Mouse (Mus musculus): ENCODE results near the gene Ctcf. TPM values are rescaled to one million over a fixed set of nuclear protein-coding genes. Genes with fewer than 3 reads are reported as not detected.

The Ctcf gene
- polyA plus RNA-seq, 1 experiment from 2014 or later: 117 TPM

GRCm38 (mm10) chr8:105687512-105687911 is 51.1 kb downstream of the Ctcf start:
- Histone ChIP-seq H3K27me3 (ENCODE audit: insufficient read depth, low read length) (no peaks in the 10 kb centered on the region), H3K27ac (ENCODE audit: low read length) (no peak overlapping the region), H3K9me3 (ENCODE audit: low read length) (no peaks in the 10 kb centered on the region), H3K4me3 (ENCODE audit: low read length) (no peak overlapping the region), H3K9ac (replicated peaks; ENCODE audit: low read length) (no peak overlapping the region), H3K4me2 (replicated peaks; ENCODE audit: low read depth, low read length) (no peak overlapping the region), H3K36me3 (ENCODE audit: insufficient read depth, low read length) (peaks cover 18% of the 10 kb centered on the region), H3K4me1 (ENCODE audit: insufficient read depth, low read length) (peaks cover 10% of the 10 kb centered on the region; the same call in 1 of the 2 replicates)
- 69% methylated on average over 8 of the region's 8 CpGs for WGBS
- no peak for ATAC-seq (ENCODE audit: low FRiP score, low TSS enrichment)

GRCm38 (mm10) chr8:105688242-105688752 is 51.9 kb downstream of the Ctcf start:
- Histone ChIP-seq H3K36me3 (ENCODE audit: insufficient read depth, low read length) (peaks cover 16% of the 10 kb centered on the region; the same call in 1 of the 2 replicates), H3K9me3 (ENCODE audit: low read length) (no peaks in the 10 kb centered on the region), H3K27ac (ENCODE audit: low read length) (no peak overlapping the region), H3K4me1 (ENCODE audit: insufficient read depth, low read length) (peaks cover 10% of the 10 kb centered on the region; the same call in 1 of the 2 replicates), H3K4me2 (replicated peaks; ENCODE audit: low read depth, low read length) (no peak overlapping the region), H3K4me3 (ENCODE audit: low read length) (no peak overlapping the region), H3K9ac (replicated peaks; ENCODE audit: low read length) (no peak overlapping the region), H3K27me3 (ENCODE audit: insufficient read depth, low read length) (no peaks in the 10 kb centered on the region)
- 73% methylated on average over 14 of the region's 14 CpGs for WGBS
- no peak for ATAC-seq (ENCODE audit: low FRiP score, low TSS enrichment)

- Histone ChIP-seq H3K27ac (ENCODE audit: low read length) (no peak overlapping the region), H3K4me2 (replicated peaks; ENCODE audit: low read depth, low read length) (no peak overlapping the region), H3K4me1 (ENCODE audit: insufficient read depth, low read length) (peaks cover 19% of the 10 kb centered on the region), H3K36me3 (ENCODE audit: insufficient read depth, low read length) (peaks cover 5% of the 10 kb centered on the region; the same call in 1 of the 2 replicates), H3K9ac (replicated peaks; ENCODE audit: low read length) (no peak overlapping the region), H3K4me3 (ENCODE audit: low read length) (no peak overlapping the region), H3K27me3 (ENCODE audit: insufficient read depth, low read length) (no peaks in the 10 kb centered on the region), H3K9me3 (ENCODE audit: low read length) (no peaks in the 10 kb centered on the region)
- WGBS: 62% methylated on average over 35 of the region's 35 CpGs
- no peak for ATAC-seq (ENCODE audit: low FRiP score, low TSS enrichment)
These were observed 53.1 kb downstream of the Ctcf start for GRCm38 (mm10) chr8:105689256-105689982.

- peaks cover 21% of the 10 kb centered on the region for H3K4me1 ChIP-seq (ENCODE audit: insufficient read depth, low read length)
- no peak for ATAC-seq (ENCODE audit: low FRiP score, low TSS enrichment)
- no peak overlapping the region for H3K4me2 ChIP-seq (replicated peaks; ENCODE audit: low read depth, low read length)
- no peak overlapping the region for H3K4me3 ChIP-seq (ENCODE audit: low read length)
- no peak overlapping the region for H3K9ac ChIP-seq (replicated peaks; ENCODE audit: low read length)
- H3K27me3 ChIP-seq (ENCODE audit: insufficient read depth, low read length): no peaks in the 10 kb centered on the region
- H3K36me3 ChIP-seq (ENCODE audit: insufficient read depth, low read length): peaks cover 4% of the 10 kb centered on the region; the same call in 1 of the 2 replicates
- H3K9me3 ChIP-seq (ENCODE audit: low read length): no peaks in the 10 kb centered on the region
- H3K27ac ChIP-seq (ENCODE audit: low read length): no peak overlapping the region
- 93% methylated on average over 9 of the region's 9 CpGs for WGBS
These were observed 53.6 kb downstream of the Ctcf start for GRCm38 (mm10) chr8:105689983-105690360.

GRCm38 (mm10) chr8:105690978-105691377 is 54.6 kb downstream of the Ctcf start:
- Histone ChIP-seq H3K36me3 (ENCODE audit: insufficient read depth, low read length) (peaks cover 4% of the 10 kb centered on the region; the same call in 1 of the 2 replicates), H3K4me1 (ENCODE audit: insufficient read depth, low read length) (peaks cover 12% of the 10 kb centered on the region), H3K27ac (ENCODE audit: low read length) (no peak overlapping the region), H3K4me2 (replicated peaks; ENCODE audit: low read depth, low read length) (no peak overlapping the region), H3K9ac (replicated peaks; ENCODE audit: low read length) (no peak overlapping the region), H3K4me3 (ENCODE audit: low read length) (no peak overlapping the region), H3K9me3 (ENCODE audit: low read length) (no peaks in the 10 kb centered on the region), H3K27me3 (ENCODE audit: insufficient read depth, low read length) (no peaks in the 10 kb centered on the region)
- 85% methylated on average over 14 of the region's 14 CpGs for WGBS
- no peak for ATAC-seq (ENCODE audit: low FRiP score, low TSS enrichment)

GRCm38 (mm10) chr8:105692449-105693182 is 56.2 kb downstream of the Ctcf start:
- H3K4me1 ChIP-seq (ENCODE audit: insufficient read depth, low read length): peaks cover 11% of the 10 kb centered on the region
- no peak for ATAC-seq (ENCODE audit: low FRiP score, low TSS enrichment)
- H3K27me3 ChIP-seq (ENCODE audit: insufficient read depth, low read length): no peaks in the 10 kb centered on the region
- no peaks in the 10 kb centered on the region for H3K9me3 ChIP-seq (ENCODE audit: low read length)
- no peak overlapping the region for H3K9ac ChIP-seq (replicated peaks; ENCODE audit: low read length)
- 95% methylated on average over 11 of the region's 11 CpGs for WGBS
- peaks cover 13% of the 10 kb centered on the region for H3K36me3 ChIP-seq (ENCODE audit: insufficient read depth, low read length)
- no peak overlapping the region for H3K27ac ChIP-seq (ENCODE audit: low read length)
- no peak overlapping the region for H3K4me2 ChIP-seq (replicated peaks; ENCODE audit: low read depth, low read length)
- no peak overlapping the region for H3K4me3 ChIP-seq (ENCODE audit: low read length)

GRCm38 (mm10) chr8:105693648-105694047 is 57.3 kb downstream of the Ctcf start:
- ATAC-seq (ENCODE audit: low FRiP score, low TSS enrichment): peak; percentile 67
- no peaks in the 10 kb centered on the region for H3K27me3 ChIP-seq (ENCODE audit: insufficient read depth, low read length)
- no peak overlapping the region for H3K27ac ChIP-seq (ENCODE audit: low read length)
- H3K4me1 ChIP-seq (ENCODE audit: insufficient read depth, low read length): peaks cover 11% of the 10 kb centered on the region
- 3% methylated on average over 25 of the region's 30 CpGs for WGBS
- H3K4me2 ChIP-seq (replicated peaks; ENCODE audit: low read depth, low read length): peak overlapping the region; percentile 99
- peak overlapping the region; percentile 50 for H3K4me3 ChIP-seq (ENCODE audit: low read length)
- peaks cover 24% of the 10 kb centered on the region for H3K36me3 ChIP-seq (ENCODE audit: insufficient read depth, low read length)
- H3K9me3 ChIP-seq (ENCODE audit: low read length): no peaks in the 10 kb centered on the region
- peak overlapping the region; percentile 58; the same call in 1 of the 2 replicates for H3K9ac ChIP-seq (replicated peaks; ENCODE audit: low read length)

GRCm38 (mm10) chr8:105694051-105694799 is 57.9 kb downstream of the Ctcf start:
- Histone ChIP-seq H3K36me3 (ENCODE audit: insufficient read depth, low read length) (peaks cover 26% of the 10 kb centered on the region), H3K9me3 (ENCODE audit: low read length) (no peaks in the 10 kb centered on the region), H3K4me3 (ENCODE audit: low read length) (peak overlapping the region; percentile 50), H3K9ac (replicated peaks; ENCODE audit: low read length) (peak overlapping the region; percentile 58; the same call in 1 of the 2 replicates), H3K4me1 (ENCODE audit: insufficient read depth, low read length) (peaks cover 11% of the 10 kb centered on the region), H3K4me2 (replicated peaks; ENCODE audit: low read depth, low read length) (peak overlapping the region; percentile 99), H3K27me3 (ENCODE audit: insufficient read depth, low read length) (no peaks in the 10 kb centered on the region), H3K27ac (ENCODE audit: low read length) (no peak overlapping the region)
- peak; percentile 14 for ATAC-seq (ENCODE audit: low FRiP score, low TSS enrichment)
- WGBS: 9% methylated on average over 35 of the region's 40 CpGs

GRCm38 (mm10) chr8:105695080-105695780 is 58.9 kb downstream of the Ctcf start:
- no peak for ATAC-seq (ENCODE audit: low FRiP score, low TSS enrichment)
- Histone ChIP-seq H3K36me3 (ENCODE audit: insufficient read depth, low read length) (peaks cover 26% of the 10 kb centered on the region), H3K27me3 (ENCODE audit: insufficient read depth, low read length) (no peaks in the 10 kb centered on the region), H3K9me3 (ENCODE audit: low read length) (no peaks in the 10 kb centered on the region), H3K4me3 (ENCODE audit: low read length) (no peak overlapping the region), H3K27ac (ENCODE audit: low read length) (no peak overlapping the region), H3K9ac (replicated peaks; ENCODE audit: low read length) (no peak overlapping the region), H3K4me1 (ENCODE audit: insufficient read depth, low read length) (peaks cover 18% of the 10 kb centered on the region), H3K4me2 (replicated peaks; ENCODE audit: low read depth, low read length) (no peak overlapping the region)
- 80% methylated on average over 30 of the region's 30 CpGs for WGBS
